Mouse (Mus musculus) embryonic facial prominence, embryonic 10.5 days (tissue): ENCODE results near the gene Nt5dc1. TPM values are rescaled to one million over a fixed set of nuclear protein-coding genes. Genes with fewer than 3 reads are reported as not detected.

Experiments
- DNase-seq: peaks from one replicate; pipeline ENCODE4 v3.0.0-alpha.2; 2017; ENCODE audit warnings: low spot score
- H3K27ac ChIP-seq: fragments of 300-500 bp; sonication (generic); replicated peaks from 2 replicates; pipeline ENCODE4 v1.5.1; 2016; ENCODE audit warnings: mild to moderate bottlenecking
- H3K27me3 ChIP-seq: fragments of 300-500 bp; sonication (generic); replicated peaks from 2 replicates; pipeline ENCODE4 v1.6.1; 2016; ENCODE audit warnings: low read depth, mild to moderate bottlenecking; ENCODE audit not compliant: poor library complexity, severe bottlenecking
- H3K36me3 ChIP-seq: fragments of 300-500 bp; sonication (generic); replicated peaks from 2 replicates; pipeline ENCODE4 v1.6.1; 2016; ENCODE audit warnings: mild to moderate bottlenecking, moderate library complexity
- H3K4me1 ChIP-seq: fragments of 300-500 bp; sonication (generic); 2 replicates; pipeline ENCODE4 v1.6.1; 2016
- H3K4me3 ChIP-seq: fragments of 300-500 bp; sonication (generic); 2 replicates; pipeline ENCODE4 v1.5.1; 2016; ENCODE audit warnings: mild to moderate bottlenecking, moderate library complexity
- H3K9me3 ChIP-seq: fragments of 300-500 bp; sonication (generic); 2 replicates; pipeline ENCODE4 v1.6.1; 2016; ENCODE audit warnings: mild to moderate bottlenecking
- WGBS: fragments of 180-500 bp; shearing (Covaris S2); methylation state at CpG from one replicate; pipeline ENCODE4 v1.1.7; 2016; 5-methylcytosine and 5-hydroxymethylcytosine counted together
- polyA plus RNA-seq: library from polyadenylated mRNA; unstranded; fragments of >200 nt; fragmentation: Nextera tagmentation; extraction: Ambion mirVana; gene quantifications from 2 replicates; pipeline ENCODE4 v1.2.1, GENCODE M21; 2016

The Nt5dc1 gene
- polyA plus RNA-seq, 1 experiment from 2014 or later, result 8.8 TPM

- Histone ChIP-seq H3K27ac (no peak overlapping the region), H3K27me3 (no peaks in the 10 kb centered on the region), H3K4me1 (no peaks in the 10 kb centered on the region), H3K4me3 (no peak overlapping the region), H3K36me3 (no peaks in the 10 kb centered on the region), H3K9me3 (no peaks in the 10 kb centered on the region)
- no peak for DNase-seq
These were observed 111.3 kb downstream of the Nt5dc1 start for GRCm38 (mm10) chr10:34307070-34307469.

GRCm38 (mm10) chr10:34300368-34300767 lies 118.0 kb downstream of the Nt5dc1 start:
- H3K4me1 ChIP-seq, result peaks cover 40% of the 10 kb centered on the region
- no peaks in the 10 kb centered on the region; the same call in 1 of the 2 replicates for H3K36me3 ChIP-seq
- peak overlapping the region; percentile 81 for H3K4me3 ChIP-seq
- H3K27ac ChIP-seq, result peak overlapping the region; percentile 83
- DNase-seq, result peak; percentile 61
- no peaks in the 10 kb centered on the region for H3K9me3 ChIP-seq
- no peaks in the 10 kb centered on the region for H3K27me3 ChIP-seq
- 4% methylated on average over 5 of the region's 5 CpGs for WGBS

- no peak for DNase-seq
- WGBS, result 46% methylated on average over 25 of the region's 25 CpGs
- H3K27ac ChIP-seq, result peak overlapping the region; percentile 86
These were observed 120.2 kb downstream of the Nt5dc1 start for GRCm38 (mm10) chr10:34297980-34298753.

GRCm38 (mm10) chr10:34297299-34297979 lies 120.9 kb downstream of the Nt5dc1 start, which contains the start of gene Tspyl4:
TSS of gene Tspyl4 (plus strand) at chr10:34297442.
- Histone ChIP-seq H3K27me3 (no peaks in the 10 kb centered on the region), H3K4me1 (peaks cover 40% of the 10 kb centered on the region), H3K9me3 (no peaks in the 10 kb centered on the region), H3K4me3 (peak within 1 kb of the TSS; percentile 81), H3K36me3 (no peaks in the 10 kb centered on the region; the same call in 1 of the 2 replicates), H3K27ac (peak within 1 kb of the TSS; percentile 86)
- WGBS, result under 1% methylated on average over 38 of the region's 38 CpGs
- peak; percentile 94 for DNase-seq

More at GRCm38 (mm10) chr10:34297980-34298753, 120.2 kb downstream of the Nt5dc1 start:
- H3K9me3 ChIP-seq, result no peaks in the 10 kb centered on the region
- H3K4me3 ChIP-seq, result peak overlapping the region; percentile 81
- no peaks in the 10 kb centered on the region; the same call in 1 of the 2 replicates for H3K36me3 ChIP-seq
- no peaks in the 10 kb centered on the region for H3K27me3 ChIP-seq
- peaks cover 40% of the 10 kb centered on the region for H3K4me1 ChIP-seq

- Histone ChIP-seq H3K4me3 (peak overlapping the region; percentile 81), H3K36me3 (no peaks in the 10 kb centered on the region; the same call in 1 of the 2 replicates), H3K9me3 (no peaks in the 10 kb centered on the region), H3K4me1 (peaks cover 40% of the 10 kb centered on the region), H3K27ac (peak overlapping the region; percentile 81), H3K27me3 (no peaks in the 10 kb centered on the region)
- DNase-seq, result no peak
- 7% methylated on average over 13 of the region's 13 CpGs for WGBS
These were observed 121.4 kb downstream of the Nt5dc1 start for GRCm38 (mm10) chr10:34296911-34297298.

GRCm38 (mm10) chr10:34282420-34283238 lies 135.7 kb downstream of the Nt5dc1 start:
- Histone ChIP-seq H3K36me3 (peaks cover 23% of the 10 kb centered on the region), H3K4me3 (peak overlapping the region; percentile 98), H3K27me3 (no peaks in the 10 kb centered on the region), H3K27ac (peak overlapping the region; percentile 93), H3K9me3 (no peaks in the 10 kb centered on the region), H3K4me1 (peaks cover 14% of the 10 kb centered on the region)
- WGBS, result 5% methylated on average over 47 of the region's 47 CpGs
- DNase-seq, result no peak

GRCm38 (mm10) chr10:34281962-34282388 lies 136.4 kb downstream of the Nt5dc1 start, which contains the start of gene Tspyl1:
TSS of gene Tspyl1 (plus strand) at chr10:34282190.
- under 1% methylated on average over 38 of the region's 38 CpGs for WGBS
- Histone ChIP-seq H3K27ac (peak within 1 kb of the TSS; percentile 93), H3K27me3 (no peaks in the 10 kb centered on the region), H3K36me3 (peaks cover 16% of the 10 kb centered on the region), H3K4me3 (peak within 1 kb of the TSS; percentile 98), H3K4me1 (peaks cover 14% of the 10 kb centered on the region), H3K9me3 (no peaks in the 10 kb centered on the region)
- peak; percentile 97 for DNase-seq

GRCm38 (mm10) chr10:34281211-34281961 lies 137.0 kb downstream of the Nt5dc1 start:
- Histone ChIP-seq H3K27ac (peak overlapping the region; percentile 93), H3K9me3 (no peaks in the 10 kb centered on the region), H3K27me3 (no peaks in the 10 kb centered on the region), H3K4me3 (peak overlapping the region; percentile 98), H3K4me1 (peaks cover 14% of the 10 kb centered on the region), H3K36me3 (peaks cover 11% of the 10 kb centered on the region)
- 22% methylated on average over 14 of the region's 14 CpGs for WGBS
- DNase-seq, result no peak

GRCm38 (mm10) chr10:34280591-34281175 lies 137.7 kb downstream of the Nt5dc1 start:
- H3K36me3 ChIP-seq, result peaks cover 6% of the 10 kb centered on the region
- no peak overlapping the region for H3K27ac ChIP-seq
- peaks cover 14% of the 10 kb centered on the region for H3K4me1 ChIP-seq
- no peaks in the 10 kb centered on the region for H3K9me3 ChIP-seq
- peak; percentile 34 for DNase-seq
- no peaks in the 10 kb centered on the region for H3K27me3 ChIP-seq
- H3K4me3 ChIP-seq, result peak overlapping the region; percentile 98
- 28% methylated on average over 13 of the region's 13 CpGs for WGBS

- 72% methylated on average over 7 of the region's 7 CpGs for WGBS
- no peaks in the 10 kb centered on the region for H3K4me1 ChIP-seq
- no peak overlapping the region for H3K4me3 ChIP-seq
- no peak for DNase-seq
- H3K9me3 ChIP-seq, result no peaks in the 10 kb centered on the region
- no peak overlapping the region for H3K27ac ChIP-seq
- H3K27me3 ChIP-seq, result no peaks in the 10 kb centered on the region
- no peaks in the 10 kb centered on the region for H3K36me3 ChIP-seq
These were observed 146.7 kb downstream of the Nt5dc1 start for GRCm38 (mm10) chr10:34271681-34272080.

GRCm38 (mm10) chr10:34267312-34268070 lies 150.9 kb downstream of the Nt5dc1 start:
- 76% methylated on average over 5 of the region's 5 CpGs for WGBS
- Histone ChIP-seq H3K9me3 (no peaks in the 10 kb centered on the region), H3K4me1 (no peaks in the 10 kb centered on the region), H3K36me3 (no peaks in the 10 kb centered on the region), H3K27me3 (no peaks in the 10 kb centered on the region), H3K27ac (no peak overlapping the region), H3K4me3 (no peak overlapping the region)
- DNase-seq, result no peak
